29 mouse cellular contexts compared by ENCODE assay signal in genomic region chr8:74082866-74083618, GRCm38 (mm10).
DNase-seq lines count a peak whose midpoint lies in the region; ATAC-seq and TF ChIP-seq lines count a peak whose summit lies in the region.
"Had no signal": no experiment of that assay in that cellular context is flagged by ENCODE, and none has a peak within 500 bp of the region (broad histone marks: within the 10 kb centered on the region; RNA-seq: fewer than 3 reads in every experiment).

No protein-coding gene starts in this region.

- no peak overlapping the region for H3K4me3 ChIP-seq in embryonic facial prominence, embryonic 11.5 days (ENCODE audit: low read depth, low read length)
- no peak overlapping the region for H3K4me3 ChIP-seq in embryonic facial prominence, embryonic 10.5 days
- H3K4me3 ChIP-seq in embryonic facial prominence, embryonic 12.5 days: no peak overlapping the region
- H3K4me3 ChIP-seq in limb, embryonic 14.5 days (replicated peaks; ENCODE audit: low read length): no peak overlapping the region
- H3K4me3 ChIP-seq: embryonic facial prominence, embryonic 15.5 days; erythroblast, embryonic 14.5 days; forebrain, embryonic 10.5 days; forebrain, embryonic 12.5 days had no signal

- no peak overlapping the region for H3K4me2 ChIP-seq in embryonic facial prominence, embryonic 11.5 days (ENCODE audit: low read depth, low read length)
- no peak overlapping the region for H3K4me2 ChIP-seq in embryonic facial prominence, embryonic 12.5 days (replicated peaks)
- no peak overlapping the region for H3K4me2 ChIP-seq in limb, embryonic 14.5 days (replicated peaks; ENCODE audit: low read depth, low read length, severe bottlenecking)
- H3K4me2 ChIP-seq: embryonic facial prominence, embryonic 15.5 days; forebrain, embryonic 12.5 days had no signal

- WGBS in embryonic facial prominence, embryonic 11.5 days: 88% methylated on average over 3 of the region's 3 CpGs
- 80% methylated on average over 3 of the region's 3 CpGs for WGBS in embryonic facial prominence, embryonic 10.5 days
- 66% methylated on average over 3 of the region's 3 CpGs for WGBS in embryonic facial prominence, embryonic 12.5 days
- 53% methylated on average over 3 of the region's 3 CpGs for WGBS in limb, embryonic 14.5 days

- ATAC-seq in embryonic facial prominence, embryonic 11.5 days (replicated peaks; ENCODE audit: insufficient number of reproducible peaks, low FRiP score, low TSS enrichment, low read depth): no peak
- peak; percentile 73; the same call in 1 of the 2 replicates for ATAC-seq in embryonic facial prominence, embryonic 12.5 days (ENCODE audit: insufficient number of reproducible peaks, insufficient read depth, low FRiP score, low TSS enrichment)
- peak; percentile 85 for ATAC-seq in limb, embryonic 14.5 days (ENCODE audit: low FRiP score, low read depth)
- no peak for ATAC-seq in activated CD4-positive, CD25-positive, alpha-beta regulatory T cell, adult 4 months
- ATAC-seq: CD4-positive, CD25-positive, alpha-beta regulatory T cell, adult 4 months; forebrain, embryonic 14.5 days; forebrain, embryonic 16.5 days; Patski had no signal

- intact Hi-C loops in gastrocnemius, postnatal 14 days (cut with DNase I; ENCODE audit: low total_unique reads): no loop called here

- no peaks in the 10 kb centered on the region for H3K36me3 ChIP-seq in embryonic facial prominence, embryonic 11.5 days (replicated peaks; ENCODE audit: control insufficient read depth, insufficient read depth, low read depth, low read length)
- H3K36me3 ChIP-seq in embryonic facial prominence, embryonic 10.5 days (replicated peaks): no peaks in the 10 kb centered on the region
- no peaks in the 10 kb centered on the region for H3K36me3 ChIP-seq in embryonic facial prominence, embryonic 12.5 days
- no peaks in the 10 kb centered on the region for H3K36me3 ChIP-seq in limb, embryonic 14.5 days (ENCODE audit: control insufficient read depth, insufficient read depth, low read length)
- H3K36me3 ChIP-seq: embryonic facial prominence, embryonic 15.5 days; forebrain, embryonic 10.5 days; forebrain, embryonic 12.5 days; G1E had no signal

- TF ChIP-seq POLR2A in limb, embryonic 14.5 days (IDR thresholded peaks at IDR 0.05; ENCODE audit: borderline replicate concordance, extremely low read depth, insufficient read depth, insufficient read length): no peak

- H3K9ac ChIP-seq in embryonic facial prominence, embryonic 11.5 days (replicated peaks; ENCODE audit: low read length): no peak overlapping the region
- H3K9ac ChIP-seq in embryonic facial prominence, embryonic 12.5 days: no peak overlapping the region
- H3K9ac ChIP-seq in limb, embryonic 14.5 days (ENCODE audit: low read depth, low read length, severe bottlenecking): no peak overlapping the region
- H3K9ac ChIP-seq: embryonic facial prominence, embryonic 15.5 days; forebrain, embryonic 12.5 days had no signal

- H3K27ac ChIP-seq in embryonic facial prominence, embryonic 11.5 days (replicated peaks; ENCODE audit: low read depth, low read length): no peak overlapping the region
- H3K27ac ChIP-seq in embryonic facial prominence, embryonic 10.5 days (replicated peaks): no peak overlapping the region
- H3K27ac ChIP-seq in embryonic facial prominence, embryonic 12.5 days: no peak overlapping the region
- H3K27ac ChIP-seq in limb, embryonic 14.5 days (replicated peaks; ENCODE audit: low read depth, low read length): no peak overlapping the region
- H3K27ac ChIP-seq: embryonic facial prominence, embryonic 15.5 days; forebrain, embryonic 10.5 days; forebrain, embryonic 12.5 days had no signal

- H3K4me1 ChIP-seq in embryonic facial prominence, embryonic 11.5 days (ENCODE audit: control insufficient read depth, insufficient read depth, low read length): no peaks in the 10 kb centered on the region
- H3K4me1 ChIP-seq in embryonic facial prominence, embryonic 10.5 days: no peaks in the 10 kb centered on the region
- H3K4me1 ChIP-seq in embryonic facial prominence, embryonic 12.5 days: no peaks in the 10 kb centered on the region
- H3K4me1 ChIP-seq in limb, embryonic 14.5 days (ENCODE audit: control insufficient read depth, insufficient read depth, low read length): no peaks in the 10 kb centered on the region
- H3K4me1 ChIP-seq: embryonic facial prominence, embryonic 15.5 days; forebrain, embryonic 10.5 days; forebrain, embryonic 12.5 days had no signal

- peak; percentile 9 for DNase-seq in embryonic facial prominence, embryonic 11.5 days (ENCODE audit: low spot score)
- no peak for DNase-seq in embryonic facial prominence, embryonic 10.5 days (ENCODE audit: low spot score)
- peak; percentile 2 for DNase-seq in R1 (ENCODE audit: low read depth, low spot score)
- DNase-seq in limb, embryonic 14.5 days (ENCODE audit: low spot score): peak; percentile 69
- no peak for DNase-seq in gastrocnemius, postnatal 14 days
- no peak for DNase-seq in kidney, postnatal 14 days
- DNase-seq: adrenal gland, adult 8-10 months; adrenal gland, postnatal 14 days; adrenal gland, postnatal 36 days; B cell, adult 2 months; cerebellum, adult 11 months; cerebellum, adult 18-20 months; cerebellum, adult 8-10 months; cerebellum, adult 9-11 months; cerebellum, postnatal 14 days; cerebellum, postnatal 36 days; embryo, embryonic 11 days had no signal

- H3K27me3 ChIP-seq in embryonic facial prominence, embryonic 11.5 days (ENCODE audit: control insufficient read depth, insufficient read depth, low read length): no peaks in the 10 kb centered on the region
- no peaks in the 10 kb centered on the region for H3K27me3 ChIP-seq in embryonic facial prominence, embryonic 10.5 days (replicated peaks; ENCODE audit: low read depth, poor library complexity, severe bottlenecking)
- no peaks in the 10 kb centered on the region for H3K27me3 ChIP-seq in embryonic facial prominence, embryonic 12.5 days
- H3K27me3 ChIP-seq in limb, embryonic 14.5 days (ENCODE audit: control insufficient read depth, insufficient read depth, low read length): no peaks in the 10 kb centered on the region
- H3K27me3 ChIP-seq: CH12.LX; embryonic facial prominence, embryonic 15.5 days; forebrain, embryonic 12.5 days; Patski had no signal

- H3K9me3 ChIP-seq in embryonic facial prominence, embryonic 11.5 days (replicated peaks; ENCODE audit: control insufficient read depth, low read length): no peaks in the 10 kb centered on the region
- no peaks in the 10 kb centered on the region for H3K9me3 ChIP-seq in embryonic facial prominence, embryonic 10.5 days
- H3K9me3 ChIP-seq in embryonic facial prominence, embryonic 12.5 days: no peaks in the 10 kb centered on the region
- no peaks in the 10 kb centered on the region for H3K9me3 ChIP-seq in limb, embryonic 14.5 days (ENCODE audit: control insufficient read depth, low read length)
- H3K9me3 ChIP-seq: embryonic facial prominence, embryonic 15.5 days; forebrain, embryonic 10.5 days; forebrain, embryonic 12.5 days; G1E had no signal

Comparison
In these comparisons a context has a peak if more than half of its experiments do, and no peak if none do; other contexts are left out.
1. ATAC-seq: peak in embryonic facial prominence, embryonic 12.5 days (single experiment) and limb, embryonic 14.5 days (single experiment); none in embryonic facial prominence, embryonic 11.5 days (single experiment) and activated CD4-positive, CD25-positive, alpha-beta regulatory T cell, adult 4 months (single experiment).
2. DNase-seq: peak in embryonic facial prominence, embryonic 11.5 days (single experiment), R1 (single experiment) and limb, embryonic 14.5 days (single experiment); none in embryonic facial prominence, embryonic 10.5 days (single experiment), gastrocnemius, postnatal 14 days (single experiment) and kidney, postnatal 14 days (single experiment).